29 mouse cellular contexts compared by ENCODE assay signal in genomic region chr7:127751619-127752018, GRCm38 (mm10). TPM values are rescaled to one million over a fixed set of nuclear protein-coding genes. Genes with fewer than 3 reads are reported as not detected.
"Had no signal": no experiment of that assay in that cellular context is flagged by ENCODE, and none has a peak within 500 bp of the region (broad histone marks: within the 10 kb centered on the region; RNA-seq: fewer than 3 reads in every experiment).

No protein-coding gene starts in this region.

- H3K27me3 ChIP-seq: kidney, embryonic 15.5 days; lung, embryonic 15.5 days; megakaryocyte, embryonic 14.5 days; midbrain, embryonic 13.5 days; neural tube, embryonic 13.5 days had no signal

- H3K9ac ChIP-seq: kidney, embryonic 15.5 days; liver, embryonic 14.5 days; lung, embryonic 15.5 days; midbrain, embryonic 13.5 days had no signal

- H3K4me3 ChIP-seq: kidney, embryonic 15.5 days; lung, embryonic 15.5 days; megakaryocyte, embryonic 14.5 days; midbrain, embryonic 10.5 days; midbrain, embryonic 13.5 days; myocyte; neural tube, embryonic 13.5 days had no signal

- H3K27ac ChIP-seq: kidney, embryonic 15.5 days; liver, embryonic 14.5 days; lung, embryonic 15.5 days; midbrain, embryonic 10.5 days; midbrain, embryonic 13.5 days; neural tube, embryonic 13.5 days had no signal

- DNase-seq: kidney, adult 2 months; kidney, postnatal 10 days; kidney, postnatal 36 days; layer of hippocampus, postnatal 36 days; left cerebral cortex, postnatal 4 days; lung, adult 18-20 months; lung, postnatal 10 days; lung, postnatal 36 days; retina, postnatal 1 day; right cerebral cortex, postnatal 25 days; spleen, adult 18-20 months; thymus, postnatal 25 days had no signal

- H3K9me3 ChIP-seq: kidney, embryonic 15.5 days; lung, embryonic 15.5 days; megakaryocyte, embryonic 14.5 days; midbrain, embryonic 10.5 days; midbrain, embryonic 13.5 days; neural tube, embryonic 13.5 days had no signal

RNA-seq across cellular contexts. Expression of gene Ctf2, which starts 19.7 kb away (rescaled TPM):
- total RNA-seq: layer of hippocampus, adult 8-10 months; layer of hippocampus, postnatal 10 days; layer of hippocampus, postnatal 36 days; left cerebral cortex, adult 8-10 months; left cerebral cortex, postnatal 14 days; left cerebral cortex, postnatal 4 days; liver, adult 2 months; neutrophil, adult 5-6 weeks had no signal
- polyA plus RNA-seq: kidney, adult 2 months; liver, adult 2 months; neural tube, embryonic 13.5 days; thymus, postnatal 0 days had no signal

RNA-seq across cellular contexts. Expression of gene Gm49388, which starts 33.8 kb away (rescaled TPM):
- total RNA-seq: liver, adult 2 months had no signal
- polyA plus RNA-seq: kidney, adult 2 months; kidney, embryonic 15.5 days; liver, adult 2 months; lung, embryonic 15.5 days; midbrain, embryonic 13.5 days; midbrain, embryonic 16.5 days; neural tube, embryonic 13.5 days; stomach, embryonic 16.5 days; thymus, postnatal 0 days had no signal
